Mouse (Mus musculus) MEL (cell line): ENCODE data around the gene Pex10.

Experiments used
- BHLHE40 ChIP-seq: IDR thresholded peaks from 2 replicates; pipeline ENCODE4 v1.6.1; 2012; ENCODE audit warnings: low read depth, mild to moderate bottlenecking, inconsistent platforms, low read length, improper control_type of control experiment, borderline replicate concordance
- CTCF ChIP-seq, 3 experiments: IDR thresholded peaks in 2 of 3; conservative IDR thresholded peaks in 1 of 3; 2 replicates each; pipeline ENCODE4 v1.5.1; 2011 to 2012; ENCODE audit warnings: low read length in 3 of 3, low read depth in 2 of 3, mild to moderate bottlenecking in 2 of 3, improper control_type of control experiment in 1 of 3, inconsistent platforms in 1 of 3, mixed read lengths in 1 of 3, moderate library complexity in 1 of 3; ENCODE audit not compliant: control insufficient read depth in 1 of 3, insufficient read depth in 1 of 3, poor library complexity in 1 of 3, severe bottlenecking in 1 of 3
- E2F4 ChIP-seq: IDR thresholded peaks from 2 replicates; pipeline ENCODE4 v1.6.1; 2011; ENCODE audit warnings: low read depth, low read length, improper control_type of control experiment, borderline replicate concordance
- EP300 ChIP-seq, 2 experiments: IDR thresholded peaks; 2 replicates each; pipeline ENCODE4 v1.6.1; 2011; ENCODE audit warnings: improper control_type of control experiment in 2 of 2, low read length in 2 of 2, low read depth in 1 of 2, mild to moderate bottlenecking in 1 of 2
- ETS1 ChIP-seq: IDR thresholded peaks from 2 replicates; pipeline ENCODE4 v1.6.1; 2012; ENCODE audit warnings: low read depth, mild to moderate bottlenecking, inconsistent platforms, low read length, improper control_type of control experiment, moderate library complexity
- GATA1 ChIP-seq: IDR thresholded peaks from 2 replicates; pipeline ENCODE4 v1.6.1; 2011; ENCODE audit warnings: low read depth, low read length, improper control_type of control experiment
- MAZ ChIP-seq: IDR thresholded peaks from 2 replicates; pipeline ENCODE4 v1.6.1; 2012; ENCODE audit warnings: low read depth, mild to moderate bottlenecking, inconsistent platforms, low read length, improper control_type of control experiment
- POLR2A ChIP-seq, 2 experiments: IDR thresholded peaks; 2 replicates each; pipeline ENCODE4 v1.6.1; 2011 to 2012; ENCODE audit warnings: low read length in 2 of 2, mild to moderate bottlenecking in 2 of 2, control low read depth in 1 of 2, improper control_type of control experiment in 1 of 2, low read depth in 1 of 2, moderate library complexity in 1 of 2; ENCODE audit not compliant: control insufficient read depth in 1 of 2, insufficient read depth in 1 of 2, poor library complexity in 1 of 2
- RCOR1 ChIP-seq: IDR thresholded peaks from 2 replicates; pipeline ENCODE4 v1.6.1; 2012; ENCODE audit warnings: low read depth, mild to moderate bottlenecking, inconsistent platforms, low read length, improper control_type of control experiment
- TCF12 ChIP-seq: IDR thresholded peaks from 2 replicates; pipeline ENCODE4 v1.6.1; 2014; ENCODE audit warnings: low read depth, mild to moderate bottlenecking, inconsistent platforms, low read length, improper control_type of control experiment, moderate library complexity
- UBTF ChIP-seq: IDR thresholded peaks from 2 replicates; pipeline ENCODE4 v1.6.1; 2012; ENCODE audit warnings: low read depth, mild to moderate bottlenecking, inconsistent platforms, low read length, improper control_type of control experiment, moderate library complexity, borderline replicate concordance; ENCODE audit not compliant: insufficient read depth
- USF2 ChIP-seq, 2 experiments: IDR thresholded peaks; 2 replicates each; pipeline ENCODE4 v1.6.1; 2011 to 2012; ENCODE audit warnings: improper control_type of control experiment in 2 of 2, low read length in 2 of 2, borderline replicate concordance in 1 of 2, inconsistent platforms in 1 of 2, low read depth in 1 of 2, mild to moderate bottlenecking in 1 of 2; ENCODE audit not compliant: insufficient read depth in 1 of 2
- ZC3H11A ChIP-seq: IDR thresholded peaks from 2 replicates; pipeline ENCODE4 v1.6.1; 2012; ENCODE audit warnings: low read depth, mild to moderate bottlenecking, inconsistent platforms, low read length, improper control_type of control experiment

- TF ChIP-seq RCOR1, result no peak
- no peak for TF ChIP-seq ETS1
- no peak for TF ChIP-seq EP300 (IDR thresholded peaks at IDR 0.05; ENCODE audit: low read depth in 1 of 2, low read length in 2 of 2)
- TF ChIP-seq E2F4, result no peak
- no peak for TF ChIP-seq CTCF (IDR thresholded peaks at IDR 0.05 in 2 of 3, conservative IDR thresholded peaks at IDR 0.05 in 1 of 3; ENCODE audit: control insufficient read depth in 1 of 3, insufficient read depth in 1 of 3, low read depth in 2 of 3, low read length in 3 of 3, poor library complexity in 1 of 3, severe bottlenecking in 1 of 3)
- TF ChIP-seq POLR2A (IDR thresholded peaks at IDR 0.05; ENCODE audit: control insufficient read depth in 1 of 2, insufficient read depth in 1 of 2, low read depth in 1 of 2, low read length in 2 of 2, poor library complexity in 1 of 2), result no peak
- TF ChIP-seq UBTF, result no peak
- no peak for TF ChIP-seq TCF12
- TF ChIP-seq BHLHE40, result no peak
- no peak for TF ChIP-seq GATA1
- no peak for TF ChIP-seq MAZ
- no peak for TF ChIP-seq USF2 (IDR thresholded peaks at IDR 0.05; ENCODE audit: borderline replicate concordance in 1 of 2, insufficient read depth in 1 of 2, low read depth in 1 of 2, low read length in 2 of 2)
- no peak for TF ChIP-seq ZC3H11A
These were observed 44.5 kb upstream of the Pex10 start for GRCm38 (mm10) chr4:155022228-155022855.
